Mouse (Mus musculus): ENCODE measurements around the gene Gm36176.

The Gm36176 gene

GRCm38 (mm10) chr10:77882553-77882952 lies 36.0 kb downstream of the Gm36176 start:
- DNase-seq, result no peak

GRCm38 (mm10) chr10:77886007-77886747 lies 39.6 kb downstream of the Gm36176 start:
- DNase-seq, result peak in 1 of 2 experiments; percentile 12

DNA sequence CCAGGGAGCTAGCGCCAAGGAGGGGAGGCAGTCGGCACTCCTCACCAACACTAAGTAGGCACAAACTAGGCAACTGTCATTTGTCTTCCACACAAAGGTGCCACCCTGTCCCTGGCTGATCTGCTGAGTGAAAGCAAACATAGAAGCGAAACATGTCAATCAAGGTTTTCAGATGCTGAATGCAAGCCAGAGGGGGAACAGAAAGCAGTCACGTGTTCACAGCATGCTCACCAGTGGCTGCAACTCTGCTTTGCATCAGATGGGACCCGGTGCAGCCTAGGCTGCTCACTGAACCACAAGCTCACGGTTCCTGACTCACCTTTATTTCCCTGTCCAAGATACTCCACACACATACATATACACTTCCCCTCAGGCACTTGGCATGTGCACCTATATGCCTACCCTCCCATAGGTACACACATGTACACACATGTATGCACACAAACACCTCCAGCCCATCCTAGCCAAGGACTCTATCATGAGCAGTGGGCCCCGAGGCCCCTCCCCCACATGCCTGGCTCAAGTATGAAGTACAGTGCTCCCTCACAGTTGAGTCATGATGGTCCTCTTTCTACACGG lies 44.5 kb downstream of the Gm36176 start:
- DNase-seq, result no peak

GRCm38 (mm10) chr10:77895562-77895961 lies 49.0 kb downstream of the Gm36176 start:
- DNase-seq, result no peak

Data from cerebellum, adult 18-20 months (tissue).